Mouse (Mus musculus) left cerebral cortex, adult 2 months (tissue): ENCODE results near the gene Klf12. TPM values are rescaled to one million over a fixed set of nuclear protein-coding genes. Genes with fewer than 3 reads are reported as not detected.

Source experiments
- DNase-seq, 2 experiments: peaks; one replicate each; pipeline ENCODE4 v3.0.0; 2021 to 2022; ENCODE audit warnings: low spot score in 2 of 2, mixed read lengths in 1 of 2; ENCODE audit errors: extremely low spot score in 1 of 2
- H3K27ac ChIP-seq: fragments of 200-600 bp; 2 replicates; pipeline ENCODE4 v1.8.1; 2022
- H3K4me3 ChIP-seq: fragments of 200-600 bp; 2 replicates; pipeline ENCODE4 v1.8.1; 2022
- CTCF ChIP-seq: fragments of 200-600 bp; IDR thresholded peaks from 2 replicates; pipeline ENCODE4 v1.8.1; 2022; ENCODE audit warnings: antibody characterized with exemption, mild to moderate bottlenecking, moderate library complexity
- intact Hi-C: fragments of 180-260 bp; cut with DNase I; formaldehyde crosslinking; loops from one replicate; pipeline ENCODE4 v1.15.1; 2025
- long read RNA-seq, 2 experiments: library from polyadenylated mRNA; stranded (forward); transcript quantifications; one replicate each; pipeline ENCODE4 v2.0.0; 2021; ENCODE audit warnings: borderline mapping rate in 2 of 2
- total RNA-seq, 2 experiments: library from RNA; stranded (reverse); gene quantifications; 2 replicates each; pipeline ENCODE4 v1.2.3; 2021

Klf12 gene
- 10 to 100 TPM; 53.6 to 55.7 TPM for total RNA-seq
- long read RNA-seq, experiment 1, full-length matches to known transcripts, result 1 of 4 reads
- long read RNA-seq, experiment 1, partial matches to known transcripts, result 1 of 4 reads
- long read RNA-seq, experiment 1, other reads (novel, unspliced or antisense), result 2 of 4 reads
- long read RNA-seq, experiment 2, partial matches to known transcripts, result 0 of 4 reads
- long read RNA-seq, experiment 2, other reads (novel, unspliced or antisense), result 4 of 4 reads

- peak; percentile 76 to 85 for DNase-seq
- Histone ChIP-seq H3K4me3 (peak within 1 kb of the TSS; percentile 72), H3K27ac (peak within 1 kb of the TSS; percentile 95)
- intact Hi-C loops, result loop anchor here (1.0 to 5.0 kb wide), 4 partner anchors 73 to 342 kb away; no protein-coding TSS in a partner anchor
- no peak for TF ChIP-seq CTCF
Measured at GRCm38 (mm10) chr14:100284119-100284860, at the start of gene Klf12. Gene Klf12 (minus strand): TSS chr14:100284679.

- intact Hi-C loops, result no loop called here
- no peak overlapping the region for H3K4me3 ChIP-seq
- H3K27ac ChIP-seq, result no peak overlapping the region
- DNase-seq, result no peak
- no peak for TF ChIP-seq CTCF
Measured at GRCm38 (mm10) chr14:100333369-100333768, 48.9 kb upstream of the Klf12 start.

- Histone ChIP-seq H3K4me3 (no peak overlapping the region), H3K27ac (no peak overlapping the region)
- no peak for DNase-seq
- intact Hi-C loops, result no loop called here
- TF ChIP-seq CTCF, result no peak
Measured at GRCm38 (mm10) chr14:100328602-100329276, 44.3 kb upstream of the Klf12 start.

- Histone ChIP-seq H3K27ac (no peak overlapping the region), H3K4me3 (no peak overlapping the region)
- no peak for DNase-seq
- intact Hi-C loops, result no loop called here
- no peak for TF ChIP-seq CTCF
Measured at GRCm38 (mm10) chr14:100324303-100324702, 39.8 kb upstream of the Klf12 start.

GRCm38 (mm10) chr14:100322012-100322411 is 37.5 kb upstream of the Klf12 start:
- H3K4me3 ChIP-seq, result no peak overlapping the region
- intact Hi-C loops, result no loop called here
- DNase-seq, result no peak
- TF ChIP-seq CTCF, result no peak
- no peak overlapping the region for H3K27ac ChIP-seq

- H3K27ac ChIP-seq, result no peak overlapping the region
- no peak for TF ChIP-seq CTCF
- intact Hi-C loops, result no loop called here
Measured at GRCm38 (mm10) chr14:100316780-100317179, 32.3 kb upstream of the Klf12 start.

GRCm38 (mm10) chr14:100314099-100314498 is 29.6 kb upstream of the Klf12 start:
- no peak overlapping the region for H3K4me3 ChIP-seq
- no peak for DNase-seq
- TF ChIP-seq CTCF, result no peak
- intact Hi-C loops, result no loop called here
- H3K27ac ChIP-seq, result no peak overlapping the region

More at GRCm38 (mm10) chr14:100316780-100317179, 32.3 kb upstream of the Klf12 start:
- no peak for DNase-seq
- H3K4me3 ChIP-seq, result no peak overlapping the region

GRCm38 (mm10) chr14:100300905-100301304 is 16.4 kb upstream of the Klf12 start:
- intact Hi-C loops, result no loop called here
- DNase-seq, result no peak
- no peak for TF ChIP-seq CTCF
- Histone ChIP-seq H3K4me3 (no peak overlapping the region), H3K27ac (no peak overlapping the region)

- no peak overlapping the region for H3K27ac ChIP-seq
- TF ChIP-seq CTCF, result no peak
- H3K4me3 ChIP-seq, result no peak overlapping the region
- intact Hi-C loops, result no loop called here
- no peak for DNase-seq
Measured at GRCm38 (mm10) chr14:100298892-100299291, 14.4 kb upstream of the Klf12 start.

- intact Hi-C loops, result loop anchor here (5.0 kb wide), 3 partner anchors 76 to 279 kb away; no protein-coding TSS in a partner anchor
- no peak; the same call in none of the 2 replicates for TF ChIP-seq CTCF
- peak overlapping the region; percentile 72 for H3K4me3 ChIP-seq
- peak overlapping the region; percentile 95 for H3K27ac ChIP-seq
- DNase-seq, result peak; percentile 16 to 17
Measured at GRCm38 (mm10) chr14:100286586-100287241, 2.2 kb upstream of the Klf12 start.
